Mouse (Mus musculus): ENCODE measurements around the gene Elmo2.

Gene Elmo2

GRCm38 (mm10) chr2:165323484-165323883 is 2.8 kb downstream of the Elmo2 start:
- no peak for DNase-seq

GRCm38 (mm10) chr2:165321981-165322735 is 4.1 kb downstream of the Elmo2 start:
- DNase-seq, result no peak

- peak; percentile 16 to 26 for DNase-seq
These were observed 4.8 kb downstream of the Elmo2 start for GRCm38 (mm10) chr2:165321381-165321888.

- DNase-seq, result no peak
These were observed 5.6 kb downstream of the Elmo2 start for GRCm38 (mm10) chr2:165320531-165321150.

GRCm38 (mm10) chr2:165319503-165319902 is 6.8 kb downstream of the Elmo2 start:
- no peak for DNase-seq

- DNase-seq, result no peak
These were observed 7.3 kb downstream of the Elmo2 start for GRCm38 (mm10) chr2:165318941-165319340.

- DNase-seq, result no peak
These were observed 8.5 kb downstream of the Elmo2 start for GRCm38 (mm10) chr2:165317621-165318263.

GRCm38 (mm10) chr2:165316837-165317473 is 9.3 kb downstream of the Elmo2 start:
- no peak for DNase-seq

- DNase-seq, result no peak
These were observed 10.1 kb downstream of the Elmo2 start for GRCm38 (mm10) chr2:165316204-165316603.

- DNase-seq, result no peak
These were observed 12.1 kb downstream of the Elmo2 start for GRCm38 (mm10) chr2:165314197-165314596.

GRCm38 (mm10) chr2:165312381-165312780 is 13.9 kb downstream of the Elmo2 start:
- no peak for DNase-seq

- no peak for DNase-seq
These were observed 14.7 kb downstream of the Elmo2 start for GRCm38 (mm10) chr2:165311577-165311976.

GRCm38 (mm10) chr2:165310818-165311425 is 15.4 kb downstream of the Elmo2 start:
- DNase-seq, result no peak

- DNase-seq, result no peak
These were observed 18.5 kb downstream of the Elmo2 start for GRCm38 (mm10) chr2:165307801-165308200.

GRCm38 (mm10) chr2:165305438-165305837 is 20.8 kb downstream of the Elmo2 start:
- DNase-seq, result no peak

GRCm38 (mm10) chr2:165304819-165305218 is 21.5 kb downstream of the Elmo2 start:
- DNase-seq, result no peak

GRCm38 (mm10) chr2:165303354-165304012 is 22.8 kb downstream of the Elmo2 start:
- no peak for DNase-seq

GRCm38 (mm10) chr2:165301409-165301808 is 24.9 kb downstream of the Elmo2 start:
- DNase-seq, result no peak

GRCm38 (mm10) chr2:165300885-165301284 is 25.4 kb downstream of the Elmo2 start:
- DNase-seq, result no peak

- no peak for DNase-seq
These were observed 25.9 kb downstream of the Elmo2 start for GRCm38 (mm10) chr2:165300424-165300823.

GRCm38 (mm10) chr2:165297429-165297828 is 28.9 kb downstream of the Elmo2 start:
- no peak for DNase-seq

- no peak for DNase-seq
These were observed 29.7 kb downstream of the Elmo2 start for GRCm38 (mm10) chr2:165296571-165296970.
